Mouse (Mus musculus) telencephalon, adult 2 months (tissue): ENCODE data around the gene Kti12.

Experiments
- DNase-seq: peaks from one replicate; pipeline ENCODE4 v3.0.0-alpha.2; 2011; ENCODE audit warnings: low read depth, low spot score

Gene Kti12

GRCm38 (mm10) chr4:108847715-108848504, at the start of gene Kti12:
Gene Kti12, plus strand, starts transcription at chr4:108847785.
- peak; percentile 93 for DNase-seq

- no peak for DNase-seq
Observed at GRCm38 (mm10) chr4:108798083-108798830, 49.3 kb upstream of the Kti12 start.

GRCm38 (mm10) chr4:108803535-108803934, 44.0 kb upstream of the Kti12 start:
- DNase-seq: no peak

- DNase-seq: no peak
Observed at GRCm38 (mm10) chr4:108811142-108811541, 36.4 kb upstream of the Kti12 start.

- no peak for DNase-seq
Observed at GRCm38 (mm10) chr4:108811550-108811949, 36.0 kb upstream of the Kti12 start.

GRCm38 (mm10) chr4:108825677-108826076, 21.9 kb upstream of the Kti12 start:
- no peak for DNase-seq

GRCm38 (mm10) chr4:108826096-108826495, 21.5 kb upstream of the Kti12 start:
- DNase-seq: no peak

- no peak for DNase-seq
Observed at GRCm38 (mm10) chr4:108826643-108827042, 20.9 kb upstream of the Kti12 start.

GRCm38 (mm10) chr4:108830698-108831097, 16.9 kb upstream of the Kti12 start:
- no peak for DNase-seq

- DNase-seq: peak; percentile 91
Observed at GRCm38 (mm10) chr4:108832916-108833827, 14.4 kb upstream of the Kti12 start, which contains the start of gene Btf3l4. Gene Btf3l4, minus strand, starts transcription at chr4:108833614.

- DNase-seq: peak; percentile 47
Observed at GRCm38 (mm10) chr4:108833828-108834114, 13.8 kb upstream of the Kti12 start.

- DNase-seq: peak; percentile 92
Observed at GRCm38 (mm10) chr4:108834115-108834970, 13.2 kb upstream of the Kti12 start, which contains the start of gene Txndc12. Gene Txndc12, plus strand, starts transcription at chr4:108834601.

GRCm38 (mm10) chr4:108834971-108835311, 12.6 kb upstream of the Kti12 start:
- no peak for DNase-seq

- no peak for DNase-seq
Observed at GRCm38 (mm10) chr4:108835496-108835895, 12.1 kb upstream of the Kti12 start.

GRCm38 (mm10) chr4:108838031-108838430, 9.6 kb upstream of the Kti12 start:
- DNase-seq: peak; percentile 70

- no peak for DNase-seq
Observed at GRCm38 (mm10) chr4:108841920-108842578, 5.5 kb upstream of the Kti12 start.

- no peak for DNase-seq
Observed at GRCm38 (mm10) chr4:108843336-108843735, 4.2 kb upstream of the Kti12 start.

- DNase-seq: no peak
Observed at GRCm38 (mm10) chr4:108845824-108846569, 1.6 kb upstream of the Kti12 start.

GRCm38 (mm10) chr4:108848505-108848848, 892 bp downstream of the Kti12 start, which contains the start of gene A730015C16Rik:
Gene A730015C16Rik, minus strand, starts transcription at chr4:108848619.
- DNase-seq: no peak

- no peak for DNase-seq
Observed at GRCm38 (mm10) chr4:108866806-108867205, 19.2 kb downstream of the Kti12 start.
